Mouse (Mus musculus) mouse trophoblast stem cell (cell line): ENCODE measurements around the gene Hps3.

Experiments used
- in situ Hi-C, 2 experiments: fragments of 300-500 bp; cut with MseI, MboI; formaldehyde crosslinking; loops; 2 replicates in 1 of 2; 3 replicates in 1 of 2; pipeline ENCODE4 v1.15.1; 2025

Gene Hps3

GRCm38 (mm10) chr3:20007275-20007674 lies 27.8 kb downstream of the Hps3 start:
- in situ Hi-C loops, result no loop called here

GRCm38 (mm10) chr3:20005611-20006010 lies 29.5 kb downstream of the Hps3 start:
- in situ Hi-C loops, result no loop called here

DNA sequence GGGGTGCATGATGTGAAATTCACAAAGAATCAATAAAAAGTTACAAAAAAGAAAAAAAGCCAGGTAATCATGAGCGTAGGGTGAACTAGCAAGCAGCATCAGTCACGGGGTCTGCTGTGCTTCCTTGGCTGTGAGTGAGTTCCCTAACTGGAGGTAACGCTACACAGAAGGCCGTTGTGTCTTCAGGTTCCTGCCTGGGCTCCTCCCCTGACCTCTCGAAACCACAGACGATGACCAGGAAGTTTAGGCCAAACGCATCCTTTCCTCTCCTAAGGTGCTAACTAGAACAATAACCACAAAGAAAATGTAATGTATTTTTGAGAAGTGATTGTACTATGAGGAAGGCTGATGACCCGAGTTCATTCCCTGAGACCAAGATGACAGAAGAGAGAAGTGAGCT lies 30.7 kb downstream of the Hps3 start:
- in situ Hi-C loops, result loop anchor here in 1 of 2 experiments (5.0 kb wide), 1 partner anchor 102 kb away; no protein-coding TSS in a partner anchor

DNA sequence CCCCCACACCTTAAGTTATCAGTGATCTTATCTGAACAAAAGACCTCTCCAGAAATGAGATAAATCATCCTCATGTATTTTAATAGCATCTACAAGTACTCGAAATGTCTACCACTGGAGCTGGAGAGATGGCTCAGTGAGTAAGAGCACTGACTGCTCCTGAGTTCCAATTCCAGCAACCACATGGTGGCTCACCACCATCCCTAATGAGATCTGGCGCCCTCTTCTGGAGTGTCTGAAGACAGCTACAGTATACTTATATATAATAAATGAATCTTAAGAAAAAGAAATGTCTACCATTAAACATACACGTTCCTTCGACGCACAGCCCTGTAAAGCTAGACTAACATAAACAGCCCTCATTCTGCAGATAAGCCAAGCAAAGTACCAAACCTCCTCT lies 32.3 kb downstream of the Hps3 start:
- in situ Hi-C loops, result loop anchor here in 1 of 2 experiments (5.0 kb wide), 1 partner anchor 100 kb away; no protein-coding TSS in a partner anchor

GRCm38 (mm10) chr3:20000806-20001205 lies 34.3 kb downstream of the Hps3 start:
- in situ Hi-C loops, result loop anchor here in 1 of 2 experiments (5.0 kb wide), 1 partner anchor 99 kb away; no protein-coding TSS in a partner anchor

DNA sequence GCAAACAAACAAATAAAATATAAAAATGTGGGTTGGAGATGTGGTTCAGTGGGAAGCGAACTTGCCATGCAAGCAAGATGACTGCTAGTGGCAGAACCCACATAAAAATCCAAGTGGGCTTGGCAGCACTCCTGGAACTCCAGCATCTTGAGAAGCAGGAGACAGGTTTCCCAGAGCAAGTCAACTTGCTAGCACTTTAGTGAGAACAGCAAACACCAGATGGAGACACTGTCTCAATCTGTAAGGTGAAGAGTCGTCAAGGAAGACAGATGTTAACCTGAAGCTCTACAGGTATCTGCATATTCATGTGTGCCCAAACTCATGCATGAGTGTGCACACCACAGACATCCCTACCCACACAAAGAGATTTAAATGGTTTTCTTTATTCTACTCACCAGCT lies 35.6 kb downstream of the Hps3 start:
- in situ Hi-C loops, result no loop called here

- in situ Hi-C loops, result no loop called here
These were observed 42.7 kb downstream of the Hps3 start for GRCm38 (mm10) chr3:19992388-19992787.

- in situ Hi-C loops, result no loop called here
These were observed 45.1 kb downstream of the Hps3 start for GRCm38 (mm10) chr3:19990031-19990430.

DNA sequence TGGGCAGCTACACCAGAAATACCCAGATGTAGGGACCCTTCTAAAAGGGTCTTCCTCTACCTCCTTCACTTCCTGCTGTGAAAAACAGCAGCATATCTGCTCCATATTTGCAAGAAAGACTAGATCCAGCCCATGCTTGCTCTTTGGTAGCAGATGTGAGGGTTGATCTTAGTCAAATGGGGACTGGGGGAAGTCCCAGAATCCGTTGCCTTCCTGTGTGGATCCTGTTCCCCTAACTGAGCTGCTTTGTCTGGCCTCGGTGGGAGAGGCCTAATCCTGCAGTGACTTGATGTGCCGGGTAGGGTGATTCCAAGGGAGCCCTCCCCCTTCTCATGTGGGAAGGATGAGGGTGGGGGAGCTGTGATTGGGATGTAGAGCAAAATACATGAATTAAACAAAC lies 49.0 kb downstream of the Hps3 start:
- in situ Hi-C loops, result no loop called here

GRCm38 (mm10) chr3:19982846-19983245 lies 52.3 kb downstream of the Hps3 start:
- in situ Hi-C loops, result no loop called here

- in situ Hi-C loops, result no loop called here
These were observed 54.0 kb downstream of the Hps3 start for GRCm38 (mm10) chr3:19981156-19981555.

- in situ Hi-C loops, result no loop called here
These were observed 56.6 kb downstream of the Hps3 start for GRCm38 (mm10) chr3:19978474-19978873.

DNA sequence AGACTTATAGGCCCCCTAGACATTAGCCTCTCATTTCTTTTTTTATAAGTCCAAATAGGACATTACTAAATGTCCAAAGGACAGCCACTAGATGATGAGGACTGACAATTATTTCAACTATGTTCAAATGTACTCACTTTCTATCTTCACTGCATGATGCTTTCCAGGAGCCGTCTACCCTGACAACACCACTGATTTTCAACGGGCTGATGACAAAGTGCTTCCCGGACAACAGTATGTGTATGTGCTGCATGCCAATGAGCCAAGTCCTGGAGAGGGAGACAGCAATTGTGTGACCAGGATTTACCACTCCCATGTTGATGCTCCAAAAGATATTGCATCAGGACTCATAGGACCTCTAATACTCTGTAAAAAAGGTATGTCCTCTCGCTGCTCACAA lies 69.0 kb downstream of the Hps3 start:
- in situ Hi-C loops, result no loop called here

- in situ Hi-C loops, result no loop called here
These were observed 69.9 kb downstream of the Hps3 start for GRCm38 (mm10) chr3:19965239-19965638.

DNA sequence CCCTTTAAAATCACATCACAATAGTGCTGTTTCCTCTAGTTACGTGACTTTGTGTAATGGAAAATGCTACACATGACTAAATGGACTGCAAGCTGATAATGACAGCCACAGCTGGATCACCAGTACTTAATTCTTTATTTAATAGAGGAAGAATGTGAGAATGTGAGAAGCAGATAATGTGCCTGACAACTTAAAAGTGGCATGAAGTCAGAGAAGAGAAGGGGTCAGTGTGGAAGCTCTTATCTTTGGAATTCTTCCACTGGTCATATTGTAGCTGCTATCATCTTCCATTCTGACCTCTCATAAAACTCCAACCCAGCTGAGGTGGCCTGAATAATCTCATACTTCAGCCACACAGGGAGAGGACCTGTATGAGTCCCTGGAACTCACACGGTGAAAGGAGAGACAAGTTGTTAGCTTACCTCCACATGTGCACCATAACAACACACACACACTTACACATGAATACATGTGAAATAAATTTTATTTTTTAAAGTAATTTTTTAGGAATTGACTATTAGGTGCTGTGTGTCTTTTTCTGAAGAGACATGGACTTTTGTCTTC lies 70.4 kb downstream of the Hps3 start:
- in situ Hi-C loops, result no loop called here

- in situ Hi-C loops, result no loop called here
These were observed 72.2 kb downstream of the Hps3 start for GRCm38 (mm10) chr3:19962769-19963513.

- in situ Hi-C loops, result no loop called here
These were observed 73.8 kb downstream of the Hps3 start for GRCm38 (mm10) chr3:19961341-19961740.

DNA sequence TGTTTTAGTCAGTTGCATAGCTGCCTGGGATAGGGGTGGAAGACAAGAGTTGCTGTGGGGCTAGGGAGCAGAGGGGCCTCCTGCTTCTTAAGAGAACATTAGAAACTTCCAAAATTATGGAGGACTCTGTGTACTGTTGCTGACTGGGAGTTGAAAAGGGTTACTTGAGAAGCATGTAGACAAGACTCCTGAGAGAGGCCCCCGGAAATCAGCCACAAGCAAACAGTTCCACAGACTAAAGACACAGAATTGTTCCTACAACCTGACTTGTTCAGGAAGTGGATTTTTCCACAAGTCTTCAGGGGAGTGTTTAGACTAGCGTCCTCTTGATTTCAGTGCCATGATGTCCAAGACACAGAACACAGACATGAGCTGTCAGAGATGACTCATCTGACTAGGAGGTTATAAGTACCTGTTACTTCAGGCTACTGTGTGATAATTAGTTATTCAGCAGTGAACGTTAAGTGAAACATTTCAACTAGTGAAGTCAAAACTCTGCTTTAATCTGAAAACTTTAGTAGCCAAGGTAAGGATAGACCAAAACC lies 74.5 kb downstream of the Hps3 start:
- in situ Hi-C loops, result no loop called here

DNA sequence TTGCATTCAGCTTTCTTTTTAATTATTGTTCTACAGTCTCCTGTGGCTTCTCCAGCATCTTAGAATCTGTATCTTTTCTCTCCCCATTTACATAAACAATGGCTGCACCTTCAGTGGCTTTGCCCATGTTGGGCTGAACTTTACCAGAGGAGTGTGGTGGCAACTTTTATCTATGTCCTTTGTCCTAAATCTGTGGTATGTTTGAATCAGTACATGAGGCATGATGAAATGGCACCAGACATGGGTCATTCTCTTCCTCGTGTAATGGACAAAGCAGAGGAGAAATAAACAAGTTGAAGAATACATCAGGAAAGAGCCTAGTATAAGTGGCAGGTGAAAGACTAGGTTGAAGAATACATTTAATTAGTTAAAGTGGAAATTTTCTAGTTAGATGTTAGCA lies 76.1 kb downstream of the Hps3 start:
- in situ Hi-C loops, result no loop called here

DNA sequence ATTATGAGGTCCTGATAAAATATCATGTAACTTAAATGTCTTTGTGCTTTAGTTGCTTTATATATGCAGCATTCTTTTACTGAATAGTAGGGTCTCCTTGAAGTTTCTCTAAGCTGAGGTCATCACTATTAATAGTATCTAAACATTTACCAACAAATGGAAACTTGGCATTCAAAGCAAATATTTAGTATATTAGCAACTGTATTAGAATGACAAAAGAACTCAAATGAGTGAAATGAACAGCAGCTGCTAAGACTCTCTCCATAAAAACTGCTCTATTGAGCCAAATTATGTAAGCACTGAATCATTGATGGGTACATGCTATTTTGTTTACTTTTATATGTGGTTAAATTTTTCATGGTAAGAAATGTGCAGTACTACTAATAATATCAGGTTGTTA lies 77.1 kb downstream of the Hps3 start:
- in situ Hi-C loops, result no loop called here

DNA sequence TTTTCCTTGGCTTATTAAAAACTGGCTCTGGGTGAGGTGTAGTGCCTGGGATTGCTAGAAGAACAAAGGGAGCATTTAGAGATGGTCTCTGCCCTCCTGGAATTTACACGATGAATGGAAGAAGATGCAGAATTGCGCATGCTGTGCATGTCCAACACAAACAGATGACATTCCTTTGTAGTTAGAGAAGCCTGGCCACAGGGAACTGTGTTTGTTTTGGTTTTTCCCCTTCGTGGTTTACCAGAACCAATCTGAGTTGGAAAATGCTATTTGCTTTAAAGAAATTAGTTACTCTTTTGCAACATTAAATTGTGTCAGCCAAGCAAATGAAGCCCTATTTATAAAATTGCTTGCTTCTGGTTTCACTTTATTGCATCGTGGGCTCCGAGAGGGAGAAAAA lies 78.2 kb downstream of the Hps3 start, which contains the start of gene Cp:
Gene Cp (plus strand): TSS at position 170 of the 400 bp plus-strand sequence.
- in situ Hi-C loops, result no loop called here

GRCm38 (mm10) chr3:19953865-19954264 lies 81.2 kb downstream of the Hps3 start:
- in situ Hi-C loops, result no loop called here

- in situ Hi-C loops, result no loop called here
These were observed 81.7 kb downstream of the Hps3 start for GRCm38 (mm10) chr3:19953425-19953824.
